Mouse (Mus musculus): ENCODE measurements around the gene Rpl4.

DNA sequence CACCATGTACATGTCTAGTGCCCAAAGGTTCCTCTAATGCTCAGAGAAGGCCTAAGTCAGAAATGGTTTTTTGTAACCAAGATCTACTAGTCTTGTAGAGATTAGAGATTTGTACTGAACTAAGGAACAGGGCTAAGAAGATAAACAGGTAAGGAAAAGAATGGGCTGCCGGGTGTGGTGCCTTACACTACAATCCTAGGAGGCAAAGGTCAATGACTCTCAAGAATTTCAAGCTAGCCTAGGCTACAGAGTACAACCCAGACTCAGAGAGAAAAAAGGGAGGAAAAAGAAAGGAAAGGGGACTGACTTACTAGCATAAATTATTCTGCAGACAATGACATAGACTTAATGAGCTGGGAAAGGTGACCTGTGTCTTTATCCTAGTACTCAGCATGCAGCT, 47.4 kb downstream of the Rpl4 start:
- TF ChIP-seq POLR2A (IDR thresholded peaks at IDR 0.05; ENCODE audit: borderline replicate concordance, extremely low read depth, low read depth, low read length) (no peak), CTCF (IDR thresholded peaks at IDR 0.05; ENCODE audit: insufficient read depth, low read length) (no peak)
